Mouse (Mus musculus) heart, embryonic 11.5 days (tissue): Measurements from ENCODE around the gene D3Ertd751e. TPM values are rescaled to one million over a fixed set of nuclear protein-coding genes. Genes with fewer than 3 reads are reported as not detected.

Experiments used
- polyA plus RNA-seq: library from polyadenylated mRNA; unstranded; fragments of >200 nt; fragmentation: Nextera tagmentation; extraction: Ambion mirVana; gene quantifications from 2 replicates; pipeline ENCODE4 v1.2.1, GENCODE M21; 2014

The D3Ertd751e gene
- polyA plus RNA-seq, 1 experiment from 2014 or later: 19.1 TPM

Other genes with a start within 250 kb of the D3Ertd751e start
- 12.0 and 13.8 TPM in 2 replicates for gene Jade1, start 186.9 kb upstream of the D3Ertd751e start, polyA plus RNA-seq
- gene Sclt1, start 97 bp upstream of the D3Ertd751e start, polyA plus RNA-seq: 11.0 and 12.1 TPM in 2 replicates